Mouse (Mus musculus) adrenal gland, postnatal 25 days (tissue): ENCODE measurements at regions not wholly inside any gene's neighbourhood (a gene's known extent, or its start where the extent isn't known, plus 50 kb on each side); places are given as distances from the start of the nearest gene placed in this dataset.

Experiments used
- DNase-seq: peaks from one replicate; pipeline ENCODE4 v3.0.0; 2021; ENCODE audit warnings: mixed read lengths

- peak; percentile 65 for DNase-seq
Measured at GRCm38 (mm10) chr13:105377038-105377437, 66.4 kb upstream of the Htr1a start.

GRCm38 (mm10) chr13:105378587-105378986 is 64.9 kb upstream of the Htr1a start:
- no peak for DNase-seq

GRCm38 (mm10) chr13:105387016-105387772 is 56.2 kb upstream of the Htr1a start:
- DNase-seq: no peak
